Mouse (Mus musculus): Measurements from ENCODE around the gene Slc46a2. TPM values are rescaled to one million over a fixed set of nuclear protein-coding genes. Genes with fewer than 3 reads are reported as not detected.

The Slc46a2 gene
- polyA plus RNA-seq, 1 experiment: 28.3 TPM

DNA sequence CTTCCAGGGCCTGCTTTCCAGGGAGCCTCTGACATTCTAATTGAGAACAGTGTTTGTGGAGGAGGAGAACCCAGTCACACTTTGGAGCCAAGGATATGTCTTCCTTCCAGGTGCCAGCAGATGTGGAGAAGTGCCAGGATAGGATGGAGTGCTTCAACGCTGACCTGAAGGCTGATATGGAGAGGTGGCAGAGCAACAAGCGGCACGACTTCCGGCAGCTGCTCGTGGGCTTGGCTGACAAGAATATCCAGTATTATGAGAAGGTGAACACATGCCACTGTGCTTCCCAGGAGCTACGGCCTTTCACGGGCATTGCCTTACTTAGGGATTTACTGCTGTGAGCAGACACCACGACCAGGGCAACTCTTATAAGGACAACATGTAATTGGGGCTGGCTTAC lies 20.4 kb downstream of the Slc46a2 start:
- Histone ChIP-seq H3K4me3 (ENCODE audit: control insufficient read depth, insufficient read depth, low read length) (no peak overlapping the region), H3K27ac (ENCODE audit: control insufficient read depth, insufficient read depth, low read length) (no peak overlapping the region), H3K36me3 (ENCODE audit: control insufficient read depth, insufficient read depth, low read length) (0 out of 2 replicates have a peak, but pooled peaks cover 3% of the 10 kb centered on the region), H3K27me3 (ENCODE audit: control insufficient read depth, insufficient read depth, low read length) (no peaks in the 10 kb centered on the region), H3K4me1 (replicated peaks; ENCODE audit: control insufficient read depth, insufficient read depth, low read length) (peaks cover 33% of the 10 kb centered on the region)
- 94% methylated on average over 8 of the region's 8 CpGs for WGBS
- TF ChIP-seq CTCF (IDR thresholded peaks at IDR 0.05; ENCODE audit: borderline replicate concordance, control insufficient read depth, extremely low read depth, insufficient read depth, low read length, poor library complexity) (no peak), POLR2A (IDR thresholded peaks at IDR 0.05; ENCODE audit: control insufficient read depth, extremely low read depth, insufficient read depth, low read length, poor library complexity) (no peak)
- no peak for DNase-seq

GRCm38 (mm10) chr4:59892731-59893130 lies 22.1 kb downstream of the Slc46a2 start:
- H3K27me3 ChIP-seq (ENCODE audit: control insufficient read depth, insufficient read depth, low read length): no peaks in the 10 kb centered on the region
- no peak for DNase-seq
- no peak overlapping the region for H3K4me3 ChIP-seq (ENCODE audit: control insufficient read depth, insufficient read depth, low read length)
- TF ChIP-seq POLR2A (IDR thresholded peaks at IDR 0.05; ENCODE audit: control insufficient read depth, extremely low read depth, insufficient read depth, low read length, poor library complexity) (no peak), CTCF (IDR thresholded peaks at IDR 0.05; ENCODE audit: borderline replicate concordance, control insufficient read depth, extremely low read depth, insufficient read depth, low read length, poor library complexity) (no peak)
- H3K36me3 ChIP-seq (ENCODE audit: control insufficient read depth, insufficient read depth, low read length): 0 out of 2 replicates have a peak, but pooled peaks cover 3% of the 10 kb centered on the region
- H3K27ac ChIP-seq (ENCODE audit: control insufficient read depth, insufficient read depth, low read length): no peak overlapping the region
- peaks cover 33% of the 10 kb centered on the region for H3K4me1 ChIP-seq (replicated peaks; ENCODE audit: control insufficient read depth, insufficient read depth, low read length)
- WGBS: 78% methylated on average over 5 of the region's 5 CpGs

- Histone ChIP-seq H3K36me3 (ENCODE audit: control insufficient read depth, insufficient read depth, low read length) (0 out of 2 replicates have a peak, but pooled peaks cover under 1% of the 10 kb centered on the region), H3K27ac (ENCODE audit: control insufficient read depth, insufficient read depth, low read length) (no peak overlapping the region), H3K4me1 (replicated peaks; ENCODE audit: control insufficient read depth, insufficient read depth, low read length) (peaks cover 33% of the 10 kb centered on the region), H3K27me3 (ENCODE audit: control insufficient read depth, insufficient read depth, low read length) (no peaks in the 10 kb centered on the region), H3K4me3 (ENCODE audit: control insufficient read depth, insufficient read depth, low read length) (no peak overlapping the region)
- TF ChIP-seq CTCF (IDR thresholded peaks at IDR 0.05; ENCODE audit: borderline replicate concordance, control insufficient read depth, extremely low read depth, insufficient read depth, low read length, poor library complexity): no peak
- WGBS: 88% methylated on average over 10 of the region's 10 CpGs
- no peak for DNase-seq
Observed at GRCm38 (mm10) chr4:59891723-59892416, 23.0 kb downstream of the Slc46a2 start.

- Histone ChIP-seq H3K4me1 (replicated peaks; ENCODE audit: control insufficient read depth, insufficient read depth, low read length) (peaks cover 35% of the 10 kb centered on the region), H3K27ac (ENCODE audit: control insufficient read depth, insufficient read depth, low read length) (no peak overlapping the region), H3K27me3 (ENCODE audit: control insufficient read depth, insufficient read depth, low read length) (no peaks in the 10 kb centered on the region), H3K4me3 (ENCODE audit: control insufficient read depth, insufficient read depth, low read length) (no peak overlapping the region), H3K36me3 (ENCODE audit: control insufficient read depth, insufficient read depth, low read length) (no peaks in the 10 kb centered on the region)
- TF ChIP-seq POLR2A (IDR thresholded peaks at IDR 0.05; ENCODE audit: control insufficient read depth, extremely low read depth, insufficient read depth, low read length, poor library complexity): no peak
- no peak for TF ChIP-seq CTCF (IDR thresholded peaks at IDR 0.05; ENCODE audit: borderline replicate concordance, control insufficient read depth, extremely low read depth, insufficient read depth, low read length, poor library complexity)
- 97% methylated on average over 6 of the region's 6 CpGs for WGBS
- no peak for DNase-seq
Observed at GRCm38 (mm10) chr4:59890086-59890600, 24.7 kb downstream of the Slc46a2 start.

GRCm38 (mm10) chr4:59888014-59888413 lies 26.8 kb downstream of the Slc46a2 start:
- H3K4me3 ChIP-seq (ENCODE audit: control insufficient read depth, insufficient read depth, low read length): no peak overlapping the region
- DNase-seq: no peak

GRCm38 (mm10) chr4:59887011-59887410 lies 27.8 kb downstream of the Slc46a2 start:
- H3K36me3 ChIP-seq (ENCODE audit: control insufficient read depth, insufficient read depth, low read length): no peaks in the 10 kb centered on the region
- H3K27me3 ChIP-seq (ENCODE audit: control insufficient read depth, insufficient read depth, low read length): no peaks in the 10 kb centered on the region
- no peak overlapping the region for H3K27ac ChIP-seq (ENCODE audit: control insufficient read depth, insufficient read depth, low read length)
- H3K4me1 ChIP-seq (replicated peaks; ENCODE audit: control insufficient read depth, insufficient read depth, low read length): peaks cover 14% of the 10 kb centered on the region
- no peak for DNase-seq
- no peak overlapping the region for H3K4me3 ChIP-seq (ENCODE audit: control insufficient read depth, insufficient read depth, low read length)
- 60% methylated on average over 5 of the region's 5 CpGs for WGBS
- no peak for TF ChIP-seq CTCF (IDR thresholded peaks at IDR 0.05; ENCODE audit: borderline replicate concordance, control insufficient read depth, extremely low read depth, insufficient read depth, low read length, poor library complexity)
- no peak for TF ChIP-seq POLR2A (IDR thresholded peaks at IDR 0.05; ENCODE audit: control insufficient read depth, extremely low read depth, insufficient read depth, low read length, poor library complexity)

More at GRCm38 (mm10) chr4:59888014-59888413, 26.8 kb downstream of the Slc46a2 start:
- 85% methylated on average over 5 of the region's 5 CpGs for WGBS
- peaks cover 18% of the 10 kb centered on the region for H3K4me1 ChIP-seq (replicated peaks; ENCODE audit: control insufficient read depth, insufficient read depth, low read length)
- H3K27me3 ChIP-seq (ENCODE audit: control insufficient read depth, insufficient read depth, low read length): no peaks in the 10 kb centered on the region
- TF ChIP-seq POLR2A (IDR thresholded peaks at IDR 0.05; ENCODE audit: control insufficient read depth, extremely low read depth, insufficient read depth, low read length, poor library complexity) (no peak), CTCF (IDR thresholded peaks at IDR 0.05; ENCODE audit: borderline replicate concordance, control insufficient read depth, extremely low read depth, insufficient read depth, low read length, poor library complexity) (no peak)
- H3K27ac ChIP-seq (ENCODE audit: control insufficient read depth, insufficient read depth, low read length): no peak overlapping the region
- H3K36me3 ChIP-seq (ENCODE audit: control insufficient read depth, insufficient read depth, low read length): no peaks in the 10 kb centered on the region

Data from thymus, adult 2 months (tissue).